Mouse (Mus musculus) heart, adult 2 months (tissue): Measurements from ENCODE around the gene Cubn.

Experiments used
- CTCF ChIP-seq: fragments of 200-600 bp; IDR thresholded peaks from 2 replicates; pipeline ENCODE4 v1.8.1; 2022; ENCODE audit warnings: antibody characterized with exemption, mild to moderate bottlenecking, moderate library complexity
- EP300 ChIP-seq: fragments of 200-500 bp; IDR thresholded peaks from 2 replicates; pipeline ENCODE4 v1.6.1; 2011; ENCODE audit warnings: low read depth, low read length, control low read depth; ENCODE audit not compliant: insufficient read depth

GRCm38 (mm10) chr2:13342325-13342926 is 149.2 kb downstream of the Cubn start:
- TF ChIP-seq EP300 = no peak
- no peak for TF ChIP-seq CTCF
